Mouse (Mus musculus) hindbrain, embryonic 11.5 days (tissue): ENCODE data around the gene Tram2. TPM values are rescaled to one million over a fixed set of nuclear protein-coding genes. Genes with fewer than 3 reads are reported as not detected.

Experiments used
- ATAC-seq: fragments of 200-750 bp; cut with Nextera tagmentation; 2 replicates; pipeline ENCODE4 v1.8.0; 2017; ENCODE audit warnings: mild to moderate bottlenecking, moderate TSS enrichment, moderate library complexity; ENCODE audit not compliant: low FRiP score
- DNase-seq: peaks from one replicate; pipeline ENCODE4 v3.0.0-alpha.2; 2015; ENCODE audit warnings: low spot score
- H3K27ac ChIP-seq: fragments of 300-500 bp; sonication (generic); 2 replicates; pipeline ENCODE4 v1.5.1; 2014; ENCODE audit warnings: mild to moderate bottlenecking, low read depth, low read length
- H3K27me3 ChIP-seq: fragments of 300-500 bp; sonication (generic); 2 replicates; pipeline ENCODE4 v1.6.1; 2014; ENCODE audit warnings: mild to moderate bottlenecking, low read length, moderate library complexity, mixed read lengths; ENCODE audit not compliant: control insufficient read depth, insufficient read depth
- H3K36me3 ChIP-seq: fragments of 300-500 bp; sonication (generic); 2 replicates; pipeline ENCODE4 v1.6.1; 2014; ENCODE audit warnings: mild to moderate bottlenecking, low read length, moderate library complexity, mixed read lengths; ENCODE audit not compliant: control insufficient read depth, insufficient read depth
- H3K4me1 ChIP-seq: fragments of 300-500 bp; sonication (generic); replicated peaks from 2 replicates; pipeline ENCODE4 v1.6.1; 2014; ENCODE audit warnings: low read length, mixed read lengths; ENCODE audit not compliant: control insufficient read depth, insufficient read depth
- H3K4me2 ChIP-seq: fragments of 300-500 bp; sonication (generic); replicated peaks from 2 replicates; pipeline ENCODE4 v1.6.1; 2014; ENCODE audit warnings: mild to moderate bottlenecking, low read depth, low read length
- H3K4me3 ChIP-seq: fragments of 300-500 bp; sonication (generic); 2 replicates; pipeline ENCODE4 v1.5.1; 2014; ENCODE audit warnings: low read depth, low read length
- H3K9ac ChIP-seq: fragments of 300-500 bp; sonication (generic); 2 replicates; pipeline ENCODE4 v1.6.1; 2014; ENCODE audit warnings: low read depth, low read length
- H3K9me3 ChIP-seq: fragments of 300-500 bp; sonication (generic); 2 replicates; pipeline ENCODE4 v1.6.1; 2016; ENCODE audit warnings: low read length; ENCODE audit not compliant: control insufficient read depth
- WGBS: fragments of 180-500 bp; shearing (Covaris S2); extraction: QIAGEN DNeasy Blood & Tissue Kit; methylation state at CpG from one replicate; pipeline ENCODE4 v1.1.7; 2014; 5-methylcytosine and 5-hydroxymethylcytosine counted together
- polyA plus RNA-seq: library from polyadenylated mRNA; unstranded; fragments of >200 nt; fragmentation: Nextera tagmentation; extraction: Ambion mirVana; gene quantifications from 2 replicates; pipeline ENCODE4 v1.2.1, GENCODE M21; 2014

The Tram2 gene
- polyA plus RNA-seq, 1 experiment from 2014 or later, result 6.6 TPM

GRCm38 (mm10) chr1:21035878-21036277, 43.2 kb downstream of the Tram2 start:
- Histone ChIP-seq H3K27ac (no peak overlapping the region), H3K9ac (no peak overlapping the region), H3K4me1 (no peaks in the 10 kb centered on the region), H3K4me2 (no peak overlapping the region), H3K27me3 (no peaks in the 10 kb centered on the region), H3K9me3 (no peaks in the 10 kb centered on the region), H3K4me3 (no peak overlapping the region), H3K36me3 (no peaks in the 10 kb centered on the region)
- WGBS, result 87% methylated on average over 6 of the region's 6 CpGs
- ATAC-seq (no peak), DNase-seq (no peak)

- no peak for ATAC-seq
- Histone ChIP-seq H3K4me2 (no peak overlapping the region), H3K9me3 (no peaks in the 10 kb centered on the region), H3K4me3 (no peak overlapping the region), H3K36me3 (no peaks in the 10 kb centered on the region), H3K27ac (no peak overlapping the region), H3K27me3 (no peaks in the 10 kb centered on the region), H3K4me1 (no peaks in the 10 kb centered on the region), H3K9ac (no peak overlapping the region)
- DNase-seq, result no peak
Observed at GRCm38 (mm10) chr1:21033792-21034119, 45.3 kb downstream of the Tram2 start.

DNA sequence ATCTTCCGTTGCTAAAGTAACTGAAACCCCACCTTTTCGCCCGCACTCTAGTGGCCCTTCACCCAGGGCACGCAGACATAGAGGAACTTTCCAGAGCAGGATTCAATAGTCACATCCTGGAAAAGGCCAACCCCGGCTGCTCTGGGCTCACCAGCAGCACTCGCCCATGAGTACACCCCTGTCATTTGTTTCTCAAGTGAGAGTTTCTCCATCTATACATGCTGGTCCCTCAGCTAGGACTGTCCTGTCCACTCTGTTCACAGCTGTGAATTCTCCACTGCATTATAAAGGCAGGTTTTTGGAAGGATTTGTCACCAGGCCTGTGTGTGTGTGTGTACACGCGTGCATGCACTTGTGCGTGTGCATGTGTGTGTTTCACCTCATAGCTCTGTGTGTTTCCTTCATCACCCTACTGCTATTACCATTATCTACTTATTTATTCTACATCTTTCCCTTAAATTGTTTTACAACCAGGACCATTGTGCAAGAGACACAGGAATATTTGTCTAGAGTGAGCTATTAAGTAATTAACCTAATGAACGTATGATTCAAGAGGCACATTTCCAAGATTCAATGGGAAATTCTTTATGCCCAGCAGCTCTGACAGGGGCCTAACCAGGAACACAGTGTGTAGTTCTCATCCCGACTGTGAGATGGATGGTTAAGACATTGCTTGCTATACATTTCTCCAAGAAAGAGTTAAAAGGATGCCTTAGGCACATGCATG, 45.8 kb downstream of the Tram2 start:
- DNase-seq (no peak), ATAC-seq (no peak)
- Histone ChIP-seq H3K9ac (no peak overlapping the region), H3K36me3 (no peaks in the 10 kb centered on the region), H3K4me1 (no peaks in the 10 kb centered on the region), H3K27me3 (no peaks in the 10 kb centered on the region), H3K27ac (no peak overlapping the region), H3K4me2 (no peak overlapping the region), H3K4me3 (no peak overlapping the region), H3K9me3 (no peaks in the 10 kb centered on the region)
- 91% methylated on average over 11 of the region's 11 CpGs for WGBS

GRCm38 (mm10) chr1:21031650-21032049, 47.4 kb downstream of the Tram2 start:
- Histone ChIP-seq H3K4me1 (no peaks in the 10 kb centered on the region), H3K27me3 (no peaks in the 10 kb centered on the region), H3K9me3 (no peaks in the 10 kb centered on the region), H3K36me3 (no peaks in the 10 kb centered on the region), H3K4me3 (no peak overlapping the region), H3K27ac (no peak overlapping the region), H3K4me2 (no peak overlapping the region), H3K9ac (no peak overlapping the region)
- ATAC-seq (no peak), DNase-seq (no peak)
- 88% methylated on average over 2 of the region's 2 CpGs for WGBS

GRCm38 (mm10) chr1:21029000-21029399, 50.0 kb downstream of the Tram2 start:
- no peaks in the 10 kb centered on the region for H3K4me1 ChIP-seq
- ATAC-seq (no peak), DNase-seq (no peak)
- no peaks in the 10 kb centered on the region for H3K27me3 ChIP-seq
- 94% methylated on average over 4 of the region's 4 CpGs for WGBS
- H3K27ac ChIP-seq, result no peak overlapping the region
- H3K9ac ChIP-seq, result no peak overlapping the region
- no peaks in the 10 kb centered on the region for H3K9me3 ChIP-seq
- H3K4me3 ChIP-seq, result no peak overlapping the region
- H3K4me2 ChIP-seq, result no peak overlapping the region
- no peaks in the 10 kb centered on the region for H3K36me3 ChIP-seq

DNA sequence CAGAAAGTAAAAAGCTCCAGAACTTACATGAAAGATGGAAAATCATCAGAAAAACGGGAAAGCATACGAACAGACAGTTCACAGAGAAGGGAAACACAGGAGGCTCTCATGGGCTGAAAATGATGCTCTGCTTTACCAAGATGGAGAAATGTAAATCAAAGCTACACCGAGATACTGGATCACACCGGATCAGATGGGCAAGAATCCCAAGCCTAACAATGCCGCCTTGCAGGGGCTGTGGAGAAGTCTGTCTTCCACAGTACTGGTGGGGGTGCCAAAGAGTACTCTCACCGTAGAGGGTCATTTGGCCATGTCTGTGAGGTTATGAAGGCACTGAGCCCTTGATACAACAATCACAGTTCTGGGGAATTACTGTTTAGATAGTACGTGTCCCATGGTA, 52.5 kb downstream of the Tram2 start:
- no peak overlapping the region for H3K4me2 ChIP-seq
- WGBS, result 91% methylated on average over 7 of the region's 7 CpGs
- no peak for DNase-seq
- H3K36me3 ChIP-seq, result no peaks in the 10 kb centered on the region
- H3K27ac ChIP-seq, result no peak overlapping the region
- H3K27me3 ChIP-seq, result no peaks in the 10 kb centered on the region
- no peaks in the 10 kb centered on the region for H3K4me1 ChIP-seq
- no peak overlapping the region for H3K4me3 ChIP-seq
- no peak for ATAC-seq
- H3K9me3 ChIP-seq, result no peaks in the 10 kb centered on the region
- no peak overlapping the region for H3K9ac ChIP-seq

- H3K4me1 ChIP-seq, result no peaks in the 10 kb centered on the region
- no peak overlapping the region for H3K4me3 ChIP-seq
- H3K9me3 ChIP-seq, result no peaks in the 10 kb centered on the region
- H3K27me3 ChIP-seq, result no peaks in the 10 kb centered on the region
- no peak overlapping the region for H3K27ac ChIP-seq
- no peaks in the 10 kb centered on the region for H3K36me3 ChIP-seq
- H3K4me2 ChIP-seq, result no peak overlapping the region
- ATAC-seq (no peak), DNase-seq (no peak)
- H3K9ac ChIP-seq, result no peak overlapping the region
- 83% methylated on average over 5 of the region's 5 CpGs for WGBS
Observed at GRCm38 (mm10) chr1:21025203-21025602, 53.8 kb downstream of the Tram2 start.

DNA sequence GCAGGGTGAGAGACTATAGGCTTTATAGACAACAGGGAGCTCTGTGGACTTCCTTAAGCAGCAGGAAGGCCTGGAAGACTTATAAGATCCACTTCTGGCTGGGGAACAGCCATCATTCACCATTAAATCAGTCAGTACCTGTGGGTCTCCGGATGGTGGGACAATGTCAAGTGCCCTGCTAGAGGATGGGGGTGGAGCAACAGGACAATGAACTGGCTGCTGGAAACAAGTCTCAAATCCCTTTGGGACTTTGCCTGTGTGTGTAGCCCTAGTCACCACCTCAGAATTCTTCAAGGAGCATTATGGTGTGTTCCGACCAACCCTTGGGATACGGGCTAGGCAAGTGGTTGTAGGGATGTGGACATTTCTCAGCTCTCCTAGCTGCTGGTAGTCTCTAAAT, 55.9 kb downstream of the Tram2 start:
- H3K4me1 ChIP-seq, result no peaks in the 10 kb centered on the region
- no peak overlapping the region for H3K4me3 ChIP-seq
- no peaks in the 10 kb centered on the region for H3K36me3 ChIP-seq
- no peak overlapping the region for H3K4me2 ChIP-seq
- no peaks in the 10 kb centered on the region for H3K9me3 ChIP-seq
- 71% methylated on average over 3 of the region's 3 CpGs for WGBS
- H3K27ac ChIP-seq, result no peak overlapping the region
- no peak for ATAC-seq
- H3K27me3 ChIP-seq, result no peaks in the 10 kb centered on the region
- H3K9ac ChIP-seq, result no peak overlapping the region
- DNase-seq, result no peak

GRCm38 (mm10) chr1:21014463-21014862, 64.6 kb downstream of the Tram2 start:
- Histone ChIP-seq H3K4me1 (no peaks in the 10 kb centered on the region), H3K4me3 (no peak overlapping the region), H3K36me3 (no peaks in the 10 kb centered on the region), H3K27ac (no peak overlapping the region), H3K27me3 (no peaks in the 10 kb centered on the region), H3K9ac (no peak overlapping the region), H3K4me2 (no peak overlapping the region), H3K9me3 (no peaks in the 10 kb centered on the region)
- DNase-seq (no peak), ATAC-seq (no peak)
- WGBS, result 66% methylated on average over 8 of the region's 8 CpGs
